28 mouse cellular contexts compared by ENCODE assay signal in the genomic region with DNA sequence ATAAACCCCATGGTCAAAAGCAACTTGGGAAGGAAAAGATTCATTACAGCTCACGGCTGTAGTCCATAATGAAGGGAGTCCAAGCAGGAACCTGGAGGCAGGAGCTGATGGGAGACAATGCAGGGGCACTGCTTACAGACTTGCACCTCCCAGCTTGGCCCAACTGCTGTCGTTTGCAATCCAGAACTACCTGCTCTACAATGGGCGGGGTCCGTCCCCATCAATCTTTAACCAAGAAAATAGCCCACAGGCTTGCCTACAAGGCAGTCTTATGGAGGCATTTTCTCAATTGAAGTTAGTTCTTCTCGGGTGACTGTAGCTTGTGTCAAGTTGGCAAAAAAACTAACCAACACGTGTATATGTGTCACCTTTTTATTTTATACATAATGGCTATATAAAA. TPM values are rescaled to one million over a fixed set of nuclear protein-coding genes. Genes with fewer than 3 reads are reported as not detected.
DNase-seq lines count a peak whose midpoint lies in the region; ATAC-seq and TF ChIP-seq lines count a peak whose summit lies in the region.
"Had no signal": no experiment of that assay in that cellular context is flagged by ENCODE, and none has a peak within 500 bp of the region (broad histone marks: within the 10 kb centered on the region; RNA-seq: fewer than 3 reads in every experiment).

No protein-coding gene starts in this region.

- ATAC-seq in liver, embryonic 11.5 days (replicated peaks; ENCODE audit: low FRiP score), result no peak
- peak; percentile 50; the same call in 1 of the 2 replicates for ATAC-seq in intestine, postnatal 0 days
- ATAC-seq in hindbrain, postnatal 0 days, result no peak
- ATAC-seq: CD4-positive, CD25-positive, alpha-beta regulatory T cell, adult 4 months; forebrain, embryonic 14.5 days; forebrain, postnatal 0 days had no signal

- no peak for TF ChIP-seq CTCF in intestine, postnatal 0 days (IDR thresholded peaks at IDR 0.05; ENCODE audit: low read depth)
- TF ChIP-seq CTCF in hindbrain, postnatal 0 days (IDR thresholded peaks at IDR 0.05; ENCODE audit: low read depth), result no peak
- no peak for TF ChIP-seq CTCF in layer of hippocampus, adult 2 months (conservative IDR thresholded peaks at IDR 0.05)

- no peaks in the 10 kb centered on the region for H3K36me3 ChIP-seq in liver, embryonic 11.5 days (ENCODE audit: control insufficient read depth, insufficient read depth, low read length)
- no peaks in the 10 kb centered on the region for H3K36me3 ChIP-seq in intestine, postnatal 0 days (ENCODE audit: control insufficient read depth, insufficient read depth)
- no peaks in the 10 kb centered on the region for H3K36me3 ChIP-seq in hindbrain, postnatal 0 days (ENCODE audit: insufficient read depth, low read length)
- H3K36me3 ChIP-seq: embryonic facial prominence, embryonic 10.5 days; embryonic facial prominence, embryonic 13.5 days; heart, embryonic 13.5 days; hindbrain, embryonic 15.5 days had no signal

- H3K27ac ChIP-seq in liver, embryonic 11.5 days (ENCODE audit: low read depth, low read length), result no peak overlapping the region
- no peak overlapping the region for H3K27ac ChIP-seq in intestine, postnatal 0 days (ENCODE audit: low read depth, low read length)
- no peak overlapping the region for H3K27ac ChIP-seq in hindbrain, postnatal 0 days
- no peak overlapping the region for H3K27ac ChIP-seq in layer of hippocampus, adult 2 months
- H3K27ac ChIP-seq: embryonic facial prominence, embryonic 10.5 days; embryonic facial prominence, embryonic 13.5 days; gastrocnemius, adult 2 months; heart, embryonic 13.5 days; hindbrain, embryonic 15.5 days had no signal

- H3K9me3 ChIP-seq in liver, embryonic 11.5 days (ENCODE audit: control insufficient read depth, low read length), result no peaks in the 10 kb centered on the region
- no peaks in the 10 kb centered on the region for H3K9me3 ChIP-seq in intestine, postnatal 0 days (ENCODE audit: control insufficient read depth)
- no peaks in the 10 kb centered on the region for H3K9me3 ChIP-seq in hindbrain, postnatal 0 days (ENCODE audit: low read length)
- H3K9me3 ChIP-seq: embryonic facial prominence, embryonic 10.5 days; embryonic facial prominence, embryonic 13.5 days; heart, embryonic 13.5 days; hindbrain, embryonic 15.5 days had no signal

- H3K4me3 ChIP-seq in liver, embryonic 11.5 days (ENCODE audit: low read depth, low read length), result no peak overlapping the region
- H3K4me3 ChIP-seq in intestine, postnatal 0 days (ENCODE audit: low read depth, low read length), result no peak overlapping the region
- no peak overlapping the region for H3K4me3 ChIP-seq in hindbrain, postnatal 0 days (ENCODE audit: low read length)
- no peak overlapping the region for H3K4me3 ChIP-seq in layer of hippocampus, adult 2 months
- H3K4me3 ChIP-seq: embryonic facial prominence, embryonic 10.5 days; embryonic facial prominence, embryonic 13.5 days; erythroblast, embryonic 14.5 days; gastrocnemius, adult 2 months; heart, embryonic 13.5 days; hindbrain, embryonic 15.5 days had no signal

- H3K27me3 ChIP-seq in liver, embryonic 11.5 days (replicated peaks; ENCODE audit: control insufficient read depth, insufficient read depth, low read length), result peaks cover 19% of the 10 kb centered on the region
- H3K27me3 ChIP-seq in intestine, postnatal 0 days (replicated peaks; ENCODE audit: control insufficient read depth, insufficient read depth, low read length), result no peaks in the 10 kb centered on the region; the same call in 1 of the 2 replicates
- H3K27me3 ChIP-seq in hindbrain, postnatal 0 days (ENCODE audit: insufficient read depth, low read length), result no peaks in the 10 kb centered on the region
- H3K27me3 ChIP-seq: hindbrain, embryonic 15.5 days had no signal

- 77% methylated on average over 6 of the region's 6 CpGs for WGBS in liver, embryonic 11.5 days
- 39% methylated on average over 6 of the region's 6 CpGs for WGBS in intestine, postnatal 0 days
- 79% methylated on average over 6 of the region's 6 CpGs for WGBS in hindbrain, postnatal 0 days

- H3K9ac ChIP-seq in liver, embryonic 11.5 days (ENCODE audit: low read depth, low read length), result no peak overlapping the region
- no peak overlapping the region for H3K9ac ChIP-seq in intestine, postnatal 0 days (ENCODE audit: low read depth, low read length)
- no peak overlapping the region for H3K9ac ChIP-seq in hindbrain, postnatal 0 days (replicated peaks; ENCODE audit: low read length)
- H3K9ac ChIP-seq: embryonic facial prominence, embryonic 13.5 days; forebrain, postnatal 0 days; heart, embryonic 13.5 days; hindbrain, embryonic 15.5 days had no signal

- no peaks in the 10 kb centered on the region for H3K4me1 ChIP-seq in liver, embryonic 11.5 days (replicated peaks; ENCODE audit: control insufficient read depth, insufficient read depth, low read length)
- H3K4me1 ChIP-seq in intestine, postnatal 0 days (replicated peaks; ENCODE audit: control insufficient read depth, insufficient read depth, low read length), result no peaks in the 10 kb centered on the region
- H3K4me1 ChIP-seq in hindbrain, postnatal 0 days (ENCODE audit: insufficient read depth, low read length), result peaks cover 6% of the 10 kb centered on the region

- peak; percentile 13 for DNase-seq in kidney, adult 11 months
- no peak for DNase-seq in kidney, adult 18-20 months
- DNase-seq in liver, embryonic 11.5 days (ENCODE audit: low spot score), result peak; percentile 19
- DNase-seq in liver, result no peak
- no peak for DNase-seq in hindbrain, postnatal 0 days (ENCODE audit: low spot score)
- DNase-seq in layer of hippocampus, adult 2 months (ENCODE audit: low spot score in 2 of 2), result no peak
- DNase-seq: adrenal gland, adult 2 months; adrenal gland, postnatal 14 days; cerebellum, adult 11 months; cerebellum, adult 2 months; cerebellum, adult 9-11 months; cerebellum, postnatal 36 days; embryo, embryonic 11 days; forebrain, postnatal 0 days; gastrocnemius, adult 2 months; gastrocnemius, postnatal 14 days; heart, adult 18-20 months; heart, postnatal 14 days; heart, postnatal 4 days had no signal

- H3K4me2 ChIP-seq in liver, embryonic 11.5 days, result no peak overlapping the region
- no peak overlapping the region for H3K4me2 ChIP-seq in intestine, postnatal 0 days (replicated peaks; ENCODE audit: low read depth)
- no peak overlapping the region for H3K4me2 ChIP-seq in hindbrain, postnatal 0 days (ENCODE audit: low read depth, low read length)
- H3K4me2 ChIP-seq: embryonic facial prominence, embryonic 13.5 days; heart, embryonic 13.5 days; hindbrain, embryonic 15.5 days had no signal

RNA-seq across cellular contexts. Expression of gene Esr2, which starts 3.4 kb away (rescaled TPM):
- polyA plus RNA-seq in liver, embryonic 11.5 days (2014; fragmentation: Nextera tagmentation; extraction: Ambion mirVana), result 0.15 and 0.29 TPM in 2 replicates
- polyA plus RNA-seq in intestine, postnatal 0 days (2015; fragmentation: Nextera tagmentation; extraction: Ambion mirVana), result not detected in 2 replicates
- 0.29 and 0.31 TPM in 2 replicates for total RNA-seq in hindbrain, postnatal 0 days (2014; rRNA removed)
- 0.28 and 0.35 TPM in 2 replicates for polyA plus RNA-seq in hindbrain, postnatal 0 days (2015; fragmentation: Nextera tagmentation; extraction: Ambion mirVana)
- under 1 TPM in 1 of 2 experiments, not detected in 1; 0.23 TPM for total RNA-seq in layer of hippocampus, adult 2 months (2021)
- total RNA-seq: adrenal gland, adult 2 months; adrenal gland, postnatal 14 days; gastrocnemius, postnatal 14 days; heart, adult 18-20 months; heart, postnatal 14 days; MEL had no signal
- polyA plus RNA-seq: adrenal gland, adult 2 months; CD4-positive, CD25-positive, alpha-beta regulatory T cell, adult 4 months; erythroblast, embryonic 14.5 days had no signal

Comparison
In these comparisons a context has a peak if more than half of its experiments do, and no peak if none do; other contexts are left out.
1. DNase-seq: peak in kidney, adult 11 months (single experiment) and liver, embryonic 11.5 days (single experiment); none in kidney, adult 18-20 months (single experiment), liver (single experiment), hindbrain, postnatal 0 days (single experiment) and layer of hippocampus, adult 2 months (0 of 2).